Mouse (Mus musculus) heart, postnatal 0 days (tissue): ENCODE data around the gene Kcnj11.

ENCODE experiments used
- CTCF ChIP-seq: IDR thresholded peaks from 2 replicates; pipeline ENCODE4 v1.5.1; 2016; ENCODE audit warnings: antibody characterized with exemption, control low read depth, low read depth
- EP300 ChIP-seq: IDR thresholded peaks from 2 replicates; pipeline ENCODE4 v1.6.1; 2016; ENCODE audit warnings: antibody characterized with exemption, low read depth

- TF ChIP-seq CTCF (no peak), EP300 (no peak)
These were observed 41.7 kb downstream of the Kcnj11 start for GRCm38 (mm10) chr7:46058882-46059281.
